Mouse (Mus musculus): ENCODE results near the gene Fam129a.

The Fam129a gene

DNA sequence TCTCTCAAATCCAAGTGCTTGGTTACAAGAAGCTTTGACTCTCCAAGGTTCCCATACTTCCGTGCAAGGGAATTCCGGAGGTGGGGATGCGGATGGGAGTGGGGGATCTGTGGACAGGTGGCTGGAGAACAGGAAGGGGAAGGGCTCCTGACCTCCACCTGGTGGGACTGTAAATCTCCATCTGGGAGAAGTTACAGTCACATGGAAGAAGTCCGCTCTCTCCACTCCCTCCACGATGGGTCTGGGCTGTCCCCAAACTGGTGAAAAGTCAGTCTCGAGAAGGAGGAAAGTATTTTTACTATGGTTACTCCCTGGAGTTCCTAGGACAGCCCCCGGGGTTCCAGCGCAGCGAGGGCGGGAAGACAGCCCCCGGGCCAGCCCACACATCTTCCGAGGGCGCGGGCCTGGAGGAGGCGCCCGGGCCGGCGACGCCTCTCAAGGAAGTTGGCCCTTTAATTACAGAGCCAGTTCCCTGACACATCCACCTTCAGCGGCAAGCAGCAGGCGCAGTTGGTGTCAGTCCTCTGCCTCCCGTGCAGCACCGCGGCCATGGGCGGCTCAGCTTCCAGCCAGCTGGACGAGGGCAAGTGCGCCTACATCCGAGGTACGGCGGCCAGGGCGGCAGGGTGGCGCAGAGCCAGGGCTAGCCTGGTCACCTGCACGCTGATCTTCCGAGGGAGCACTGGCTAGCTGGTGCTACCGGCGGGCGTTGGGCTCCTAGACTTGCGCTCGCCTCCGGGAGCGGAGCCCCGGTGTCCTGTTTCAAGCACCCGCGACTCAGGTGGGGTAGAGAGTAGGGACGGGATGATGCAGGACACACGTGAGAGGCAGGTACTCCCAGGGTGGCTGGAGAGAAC is at the start of gene Fam129a:
Gene Fam129a (plus strand): TSS at position 206 of the 857 bp plus-strand sequence.
- DNase-seq (ENCODE audit: low spot score in 2 of 2), result no peak

- no peak for DNase-seq (ENCODE audit: low spot score in 2 of 2)
Observed at GRCm38 (mm10) chr1:151526701-151527100, 44.3 kb upstream of the Fam129a start.

GRCm38 (mm10) chr1:151543796-151544477 is 27.0 kb upstream of the Fam129a start:
- DNase-seq (ENCODE audit: low spot score in 2 of 2), result no peak

GRCm38 (mm10) chr1:151544581-151544980 is 26.4 kb upstream of the Fam129a start:
- no peak for DNase-seq (ENCODE audit: low spot score in 2 of 2)

DNA sequence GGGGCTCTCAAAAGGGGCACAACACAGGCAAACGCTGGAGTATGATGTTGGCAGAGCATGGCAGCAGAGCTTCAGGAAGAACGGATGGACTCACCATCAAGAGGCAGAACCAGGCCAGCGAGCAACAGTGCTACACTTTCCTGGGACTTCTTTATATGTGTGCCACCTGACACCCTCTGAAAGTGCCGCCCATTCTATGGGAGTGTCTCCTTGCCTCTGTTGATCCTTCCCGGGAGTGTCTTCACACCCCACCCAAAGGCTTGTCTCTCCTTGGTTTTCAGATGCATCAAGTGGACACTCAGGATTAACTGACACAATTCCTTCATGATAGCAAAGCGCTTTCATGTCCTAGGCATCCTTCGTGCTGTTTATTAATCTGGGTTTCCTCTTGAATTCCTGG is 25.4 kb upstream of the Fam129a start:
- no peak for DNase-seq (ENCODE audit: low spot score in 2 of 2)

GRCm38 (mm10) chr1:151548896-151549610 is 21.9 kb upstream of the Fam129a start:
- DNase-seq (ENCODE audit: low spot score in 2 of 2), result no peak

DNA sequence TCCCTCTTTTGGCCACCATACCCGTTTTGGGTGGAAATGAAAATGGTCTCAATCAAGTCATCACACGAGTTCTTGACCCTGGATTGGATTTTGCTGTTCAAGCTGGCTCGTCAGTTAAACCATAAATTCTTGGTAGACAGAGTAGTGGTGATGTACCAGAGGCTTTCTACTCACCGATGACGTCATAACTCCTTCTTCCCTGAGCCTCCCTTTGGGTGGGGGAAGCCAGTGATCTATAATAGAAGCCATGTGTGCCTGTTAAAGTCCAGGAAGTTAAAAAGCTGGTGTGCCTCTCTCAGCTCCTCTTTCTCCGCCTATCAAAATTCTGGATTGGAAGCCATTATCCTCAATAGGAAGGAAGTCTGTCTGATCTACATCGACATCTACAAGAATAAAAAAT is 21.2 kb upstream of the Fam129a start:
- no peak for DNase-seq (ENCODE audit: low spot score in 2 of 2)

GRCm38 (mm10) chr1:151550587-151551479 is 20.2 kb upstream of the Fam129a start:
- no peak for DNase-seq (ENCODE audit: low spot score in 2 of 2)

DNA sequence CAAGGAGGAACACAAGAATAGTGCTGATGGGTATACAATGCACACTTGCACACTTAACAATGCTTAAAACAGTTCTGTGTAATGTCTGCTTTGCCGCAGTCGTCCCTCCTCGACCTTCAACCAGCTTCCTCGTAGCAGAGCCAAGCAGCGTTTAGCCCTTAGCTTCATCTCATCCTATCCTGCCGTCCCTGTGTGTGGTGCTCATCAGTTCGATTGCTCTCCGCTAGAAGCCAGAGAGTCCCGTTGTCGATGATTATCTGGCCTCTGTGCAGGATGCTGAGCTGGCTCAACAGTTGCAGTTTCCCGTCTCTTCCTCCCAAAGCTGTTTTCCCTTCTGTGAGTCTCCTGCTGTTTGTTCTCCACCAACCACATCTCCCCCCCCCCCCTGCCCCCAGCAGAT is 10.4 kb upstream of the Fam129a start:
- DNase-seq (ENCODE audit: low spot score in 2 of 2), result no peak

GRCm38 (mm10) chr1:151563401-151563800 is 7.6 kb upstream of the Fam129a start:
- no peak for DNase-seq (ENCODE audit: low spot score in 2 of 2)

DNA sequence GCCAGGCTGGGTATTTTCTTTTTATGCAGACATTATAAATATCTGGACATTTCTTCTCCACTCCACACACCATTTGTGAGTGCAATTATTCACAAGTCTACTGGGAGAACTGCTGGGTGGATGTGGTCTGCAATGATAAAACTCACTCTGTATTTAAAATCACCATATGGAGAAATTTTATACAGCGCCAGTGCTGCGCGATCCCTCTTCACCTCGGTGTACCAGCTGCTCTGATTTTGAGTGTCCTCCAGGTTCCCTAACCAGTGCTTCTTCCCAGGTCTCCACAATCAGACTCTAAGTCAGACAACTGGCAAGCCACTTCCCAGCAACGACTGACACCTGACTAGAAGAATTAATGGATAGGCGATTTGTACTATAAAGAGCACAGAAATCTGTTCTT is 7.1 kb upstream of the Fam129a start:
- DNase-seq (ENCODE audit: low spot score in 2 of 2), result no peak

DNA sequence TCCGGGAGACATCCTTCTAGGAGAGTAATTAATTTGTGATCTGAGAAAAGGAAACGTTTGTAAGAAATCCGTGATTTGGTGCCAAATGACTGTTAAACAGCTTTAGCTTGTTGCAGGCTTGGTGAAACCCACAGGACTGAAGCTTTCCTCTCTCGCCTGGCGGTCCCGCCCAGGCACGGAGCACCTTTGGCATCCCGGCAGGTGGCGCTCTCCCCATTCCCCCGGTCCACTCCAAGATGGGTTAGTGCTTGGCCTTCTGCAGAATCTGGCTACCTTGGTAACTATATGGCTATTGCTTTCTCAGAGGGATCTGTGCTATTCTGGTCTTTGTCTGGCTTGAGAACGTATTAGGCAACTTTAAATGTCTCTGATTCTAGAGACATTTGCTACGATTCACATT is 6.6 kb upstream of the Fam129a start:
- DNase-seq (ENCODE audit: low spot score in 2 of 2), result peak; percentile 71 to 85

GRCm38 (mm10) chr1:151568682-151569081 is 2.3 kb upstream of the Fam129a start:
- DNase-seq (ENCODE audit: low spot score in 2 of 2), result no peak

DNA sequence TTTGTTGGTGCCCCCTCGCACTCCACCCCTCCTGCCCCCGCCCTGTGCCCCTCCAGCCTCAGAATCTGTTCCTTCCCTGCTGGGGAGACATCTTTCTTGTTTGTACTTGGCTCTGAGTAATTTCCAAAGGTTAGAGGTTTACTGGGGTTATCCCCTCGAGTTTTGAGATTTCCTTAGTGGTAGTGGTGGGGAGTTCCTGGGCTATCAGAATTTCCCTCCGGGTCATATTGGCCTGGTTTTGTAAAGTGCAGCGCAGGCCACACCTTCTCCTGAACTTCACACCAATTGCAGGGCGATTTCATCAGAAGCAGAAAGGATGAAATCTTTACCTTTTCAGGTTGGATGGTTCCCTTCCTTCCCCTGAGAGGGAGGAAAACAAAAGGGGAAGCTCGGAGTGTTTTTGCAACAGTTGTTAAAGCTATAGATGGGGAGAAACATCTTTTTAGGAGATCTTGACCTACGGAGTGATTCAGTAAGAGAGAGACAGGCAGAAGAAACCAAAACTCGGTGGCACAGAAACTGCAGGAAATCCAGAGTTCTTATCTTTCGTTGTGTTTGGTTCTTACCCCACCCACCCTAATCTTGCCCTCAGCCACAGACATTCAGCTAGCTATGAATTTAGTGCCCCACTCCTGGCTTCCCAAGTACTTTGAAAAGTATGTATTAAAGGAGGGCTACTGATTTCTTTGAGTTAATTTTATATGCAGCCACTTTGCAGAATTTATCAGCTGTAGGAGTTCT is 1.0 kb downstream of the Fam129a start:
- DNase-seq (ENCODE audit: low spot score in 2 of 2), result no peak

DNA sequence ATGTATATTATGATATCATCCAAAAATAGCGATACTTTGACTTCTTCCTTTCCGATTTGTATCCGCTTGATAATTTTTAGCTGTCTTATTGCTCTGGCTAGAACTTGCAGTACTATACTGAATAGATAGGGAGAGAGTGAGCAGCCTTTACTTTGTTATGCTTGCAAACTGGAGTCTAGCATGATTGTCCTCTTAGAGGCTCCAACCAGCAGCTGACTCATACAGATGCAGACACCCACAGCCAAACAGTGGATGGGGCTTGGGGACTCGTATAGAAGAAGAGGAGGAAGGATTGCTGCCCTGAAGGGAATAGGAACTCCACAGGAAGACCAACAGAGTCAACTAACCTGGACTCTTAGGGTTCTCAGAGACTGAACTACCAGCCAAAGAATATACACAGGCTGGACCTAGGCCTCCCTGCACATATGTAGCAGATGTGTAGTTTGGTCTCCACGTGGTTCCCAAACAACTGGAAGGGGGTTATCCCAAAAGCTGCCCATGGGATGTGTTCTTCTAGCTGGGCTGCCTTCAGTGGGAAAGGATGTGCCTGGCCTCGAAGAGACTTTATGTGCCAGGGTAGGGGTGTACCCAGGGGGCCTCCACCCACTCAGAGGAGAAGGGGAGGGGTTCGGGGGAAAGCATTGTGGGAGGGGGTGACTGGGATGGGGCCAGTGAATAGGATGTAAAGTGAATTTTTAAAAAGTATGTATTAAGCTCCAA is 1.8 kb downstream of the Fam129a start:
- DNase-seq (ENCODE audit: low spot score in 2 of 2), result no peak

- no peak for DNase-seq (ENCODE audit: low spot score in 2 of 2)
Observed at GRCm38 (mm10) chr1:151580200-151580982, 9.4 kb downstream of the Fam129a start.

GRCm38 (mm10) chr1:151581454-151581853 is 10.5 kb downstream of the Fam129a start:
- DNase-seq (ENCODE audit: low spot score in 2 of 2), result no peak

GRCm38 (mm10) chr1:151581977-151582376 is 11.0 kb downstream of the Fam129a start:
- DNase-seq (ENCODE audit: low spot score in 2 of 2), result no peak

DNA sequence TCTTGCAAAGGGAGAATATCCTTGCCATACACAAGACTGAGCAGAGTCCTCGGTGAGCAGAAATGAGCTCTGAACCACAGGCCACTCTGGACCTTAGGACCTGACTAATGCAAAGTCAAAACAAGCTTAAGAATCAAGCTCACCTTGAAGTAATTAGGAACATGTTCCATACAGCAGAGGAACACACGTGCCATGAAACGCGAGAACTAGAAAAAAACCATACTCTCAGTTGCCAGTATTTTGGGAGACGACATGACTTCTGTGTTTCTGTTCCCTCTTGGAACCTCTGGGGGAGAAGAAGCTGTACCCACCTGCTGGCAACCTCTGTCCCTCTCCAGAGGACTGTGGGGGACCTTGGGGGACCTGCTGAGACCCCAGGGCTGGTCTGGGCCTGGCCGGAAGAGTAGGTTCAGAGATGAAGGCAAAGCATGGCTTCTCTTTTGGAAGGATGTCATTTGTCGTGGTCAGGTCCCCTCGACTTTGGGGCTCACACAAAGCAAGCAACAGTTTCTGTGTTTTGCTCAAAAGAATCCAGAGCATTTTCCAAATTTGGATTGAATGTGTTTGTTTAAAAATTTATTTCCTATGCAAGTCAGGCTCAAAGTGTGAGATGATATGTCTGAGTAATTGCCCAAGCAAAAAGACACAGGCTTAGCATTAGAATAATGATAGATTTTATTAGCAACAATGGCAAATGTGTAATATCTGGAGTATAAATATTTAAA is 12.6 kb downstream of the Fam129a start:
- DNase-seq (ENCODE audit: low spot score in 2 of 2), result no peak
